Mouse (Mus musculus): ENCODE measurements around the gene Efemp1. TPM values are rescaled to one million over a fixed set of nuclear protein-coding genes. Genes with fewer than 3 reads are reported as not detected.

Gene Efemp1
- 16.3 and 24.0 TPM in 2 replicates for polyA plus RNA-seq (2015; fragmentation: Nextera tagmentation; extraction: Ambion mirVana)

DNA sequence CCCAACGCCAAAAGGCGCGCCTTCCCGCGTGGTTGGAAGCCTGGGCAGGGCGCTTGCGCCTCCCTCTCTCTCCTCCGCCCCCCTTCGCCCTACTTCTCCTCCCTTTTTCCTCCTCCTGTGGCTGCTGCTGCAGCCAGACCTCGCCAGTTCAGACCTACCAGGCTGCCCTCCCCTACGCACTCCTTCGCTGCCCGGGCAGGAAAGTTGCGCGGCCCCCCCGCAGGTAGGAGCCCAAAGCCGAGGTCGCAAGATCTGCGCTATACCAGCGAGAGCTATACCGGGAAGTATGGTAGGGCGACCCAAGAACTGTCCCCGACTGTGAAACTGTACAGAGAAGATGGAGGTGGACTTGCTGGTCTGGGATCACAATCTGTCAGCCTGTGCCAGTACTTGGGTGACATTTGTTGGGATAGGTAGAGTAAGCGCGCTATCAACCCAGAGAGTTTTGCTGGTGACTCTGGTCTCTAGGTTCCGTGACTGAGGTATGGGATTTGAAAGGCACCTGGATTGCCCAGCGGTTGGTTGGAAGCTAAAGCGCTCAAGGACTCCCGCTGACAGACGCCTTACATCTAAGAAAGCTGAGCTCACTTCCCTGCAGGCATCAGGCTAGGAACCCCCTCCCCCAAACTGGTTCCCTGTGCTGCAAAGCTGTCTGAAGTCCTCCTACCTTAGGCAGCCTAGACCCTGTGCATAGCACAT is at the start of gene Efemp1:
Gene Efemp1 (plus strand): TSS at position 103 of the 699 bp plus-strand sequence.

